Mouse (Mus musculus) heart, embryonic 10.5 days (tissue): Measurements from ENCODE around the gene Fbxw7. TPM values are rescaled to one million over a fixed set of nuclear protein-coding genes. Genes with fewer than 3 reads are reported as not detected.

Experiments
- DNase-seq: peaks from one replicate; pipeline ENCODE4 v3.0.0-alpha.2; 2017; ENCODE audit warnings: low spot score
- H3K27ac ChIP-seq: fragments of 300-500 bp; sonication (generic); 2 replicates; pipeline ENCODE4 v1.5.1; 2016; ENCODE audit warnings: mild to moderate bottlenecking
- H3K27me3 ChIP-seq: fragments of 300-500 bp; sonication (generic); 2 replicates; pipeline ENCODE4 v1.6.1; 2016; ENCODE audit warnings: mild to moderate bottlenecking; ENCODE audit not compliant: poor library complexity, insufficient read depth, severe bottlenecking
- H3K36me3 ChIP-seq: fragments of 300-500 bp; sonication (generic); 2 replicates; pipeline ENCODE4 v1.6.1; 2016; ENCODE audit warnings: mild to moderate bottlenecking, moderate library complexity
- H3K4me1 ChIP-seq: fragments of 300-500 bp; sonication (generic); 2 replicates; pipeline ENCODE4 v1.6.1; 2016; ENCODE audit warnings: mild to moderate bottlenecking
- H3K4me3 ChIP-seq: fragments of 300-500 bp; sonication (generic); 2 replicates; pipeline ENCODE4 v1.5.1; 2016; ENCODE audit warnings: mild to moderate bottlenecking, moderate library complexity
- H3K9me3 ChIP-seq: fragments of 300-500 bp; sonication (generic); 2 replicates; pipeline ENCODE4 v1.6.1; 2016; ENCODE audit warnings: mild to moderate bottlenecking, moderate library complexity
- WGBS: fragments of 180-500 bp; shearing (Covaris S2); methylation state at CpG from one replicate; pipeline ENCODE4 v1.1.7; 2016; 5-methylcytosine and 5-hydroxymethylcytosine counted together
- polyA plus RNA-seq: library from polyadenylated mRNA; unstranded; fragments of >200 nt; fragmentation: Nextera tagmentation; extraction: Ambion mirVana; gene quantifications from 2 replicates; pipeline ENCODE4 v1.2.1, GENCODE M21; 2016

Gene Fbxw7
- 6.3 and 7.9 TPM in 2 replicates for polyA plus RNA-seq

GRCm38 (mm10) chr3:84814762-84815381 is at the start of gene Fbxw7:
Gene Fbxw7, plus strand, starts transcription at chr3:84815268.
- WGBS, result under 1% methylated on average over 61 of the region's 76 CpGs
- no peak for DNase-seq
- Histone ChIP-seq H3K4me3 (peak within 1 kb of the TSS; percentile 97), H3K27ac (peak within 1 kb of the TSS; percentile 94), H3K9me3 (no peaks in the 10 kb centered on the region), H3K36me3 (peaks cover 3% of the 10 kb centered on the region; the same call in 1 of the 2 replicates), H3K27me3 (no peaks in the 10 kb centered on the region), H3K4me1 (peaks cover 24% of the 10 kb centered on the region)

GRCm38 (mm10) chr3:84768940-84769339 is 46.1 kb upstream of the Fbxw7 start:
- Histone ChIP-seq H3K27me3 (no peaks in the 10 kb centered on the region), H3K27ac (no peak overlapping the region), H3K36me3 (no peaks in the 10 kb centered on the region), H3K4me3 (no peak overlapping the region), H3K4me1 (no peaks in the 10 kb centered on the region), H3K9me3 (no peaks in the 10 kb centered on the region)
- 85% methylated on average over 4 of the region's 4 CpGs for WGBS
- DNase-seq, result no peak

- DNase-seq, result no peak
- H3K27ac ChIP-seq, result no peak overlapping the region
- H3K4me3 ChIP-seq, result no peak overlapping the region
- H3K36me3 ChIP-seq, result no peaks in the 10 kb centered on the region
- 69% methylated on average over 6 of the region's 6 CpGs for WGBS
- no peaks in the 10 kb centered on the region for H3K27me3 ChIP-seq
- no peaks in the 10 kb centered on the region for H3K9me3 ChIP-seq
- no peaks in the 10 kb centered on the region for H3K4me1 ChIP-seq
These were observed 45.7 kb upstream of the Fbxw7 start for GRCm38 (mm10) chr3:84769411-84769810.

GRCm38 (mm10) chr3:84770518-84770917 is 44.5 kb upstream of the Fbxw7 start:
- no peak for DNase-seq
- H3K36me3 ChIP-seq, result no peaks in the 10 kb centered on the region
- no peaks in the 10 kb centered on the region for H3K4me1 ChIP-seq
- WGBS, result 80% methylated on average over 6 of the region's 6 CpGs
- no peaks in the 10 kb centered on the region for H3K27me3 ChIP-seq
- H3K9me3 ChIP-seq, result no peaks in the 10 kb centered on the region
- H3K4me3 ChIP-seq, result no peak overlapping the region
- H3K27ac ChIP-seq, result no peak overlapping the region

GRCm38 (mm10) chr3:84771980-84772379 is 43.1 kb upstream of the Fbxw7 start:
- 24% methylated on average over 2 of the region's 2 CpGs for whole genome bisulfite sequencing
- DNase-seq, result peak; percentile 77
- H3K27ac ChIP-seq, result no peak overlapping the region

GRCm38 (mm10) chr3:84774246-84775066 is 40.6 kb upstream of the Fbxw7 start:
- WGBS, result 71% methylated on average over 8 of the region's 8 CpGs
- Histone ChIP-seq H3K4me1 (no peaks in the 10 kb centered on the region), H3K4me3 (no peak overlapping the region), H3K9me3 (no peaks in the 10 kb centered on the region), H3K27ac (no peak overlapping the region), H3K36me3 (no peaks in the 10 kb centered on the region), H3K27me3 (no peaks in the 10 kb centered on the region)
- DNase-seq, result no peak

More at GRCm38 (mm10) chr3:84771980-84772379, 43.1 kb upstream of the Fbxw7 start:
- no peaks in the 10 kb centered on the region for H3K27me3 ChIP-seq
- no peaks in the 10 kb centered on the region for H3K4me1 ChIP-seq
- H3K36me3 ChIP-seq, result no peaks in the 10 kb centered on the region
- H3K4me3 ChIP-seq, result no peak overlapping the region
- H3K9me3 ChIP-seq, result no peaks in the 10 kb centered on the region

GRCm38 (mm10) chr3:84775067-84775423 is 40.0 kb upstream of the Fbxw7 start:
- Histone ChIP-seq H3K36me3 (no peaks in the 10 kb centered on the region), H3K27ac (no peak overlapping the region), H3K9me3 (no peaks in the 10 kb centered on the region), H3K4me3 (no peak overlapping the region), H3K4me1 (no peaks in the 10 kb centered on the region), H3K27me3 (no peaks in the 10 kb centered on the region)
- WGBS, result 80% methylated on average over 6 of the region's 6 CpGs
- no peak for DNase-seq

- WGBS, result 75% methylated on average over 4 of the region's 4 CpGs
- no peaks in the 10 kb centered on the region for H3K27me3 ChIP-seq
- H3K4me1 ChIP-seq, result no peaks in the 10 kb centered on the region
- no peak for DNase-seq
- H3K36me3 ChIP-seq, result no peaks in the 10 kb centered on the region
- no peak overlapping the region for H3K27ac ChIP-seq
- H3K9me3 ChIP-seq, result no peaks in the 10 kb centered on the region
- H3K4me3 ChIP-seq, result no peak overlapping the region
These were observed 39.5 kb upstream of the Fbxw7 start for GRCm38 (mm10) chr3:84775577-84775976.

- H3K27me3 ChIP-seq, result no peaks in the 10 kb centered on the region
- no peaks in the 10 kb centered on the region for H3K36me3 ChIP-seq
- H3K4me1 ChIP-seq, result no peaks in the 10 kb centered on the region
- no peak overlapping the region for H3K4me3 ChIP-seq
- no peaks in the 10 kb centered on the region for H3K9me3 ChIP-seq
- WGBS, result 69% methylated on average over 1 of the region's 1 CpGs
- no peak for DNase-seq
- no peak overlapping the region for H3K27ac ChIP-seq
These were observed 39.0 kb upstream of the Fbxw7 start for GRCm38 (mm10) chr3:84776084-84776483.

- Histone ChIP-seq H3K4me3 (no peak overlapping the region), H3K27ac (no peak overlapping the region), H3K4me1 (no peaks in the 10 kb centered on the region), H3K36me3 (no peaks in the 10 kb centered on the region), H3K9me3 (no peaks in the 10 kb centered on the region; the same call in 1 of the 2 replicates), H3K27me3 (no peaks in the 10 kb centered on the region)
- WGBS, result 86% methylated on average over 4 of the region's 4 CpGs
- DNase-seq, result no peak
These were observed 27.2 kb upstream of the Fbxw7 start for GRCm38 (mm10) chr3:84787914-84788313.

- Histone ChIP-seq H3K27me3 (peaks cover 3% of the 10 kb centered on the region; the same call in 1 of the 2 replicates), H3K27ac (no peak overlapping the region)
- 29% methylated on average over 9 of the region's 9 CpGs for WGBS
These were observed 11.0 kb upstream of the Fbxw7 start for GRCm38 (mm10) chr3:84804036-84804435.

GRCm38 (mm10) chr3:84806206-84806605 is 8.9 kb upstream of the Fbxw7 start:
- 84% methylated on average over 2 of the region's 2 CpGs for WGBS
- Histone ChIP-seq H3K4me3 (no peak overlapping the region), H3K27me3 (peaks cover 3% of the 10 kb centered on the region; the same call in 1 of the 2 replicates), H3K9me3 (no peaks in the 10 kb centered on the region), H3K36me3 (no peaks in the 10 kb centered on the region), H3K4me1 (peaks cover 9% of the 10 kb centered on the region), H3K27ac (no peak overlapping the region)
- DNase-seq, result no peak

More at GRCm38 (mm10) chr3:84804036-84804435, 11.0 kb upstream of the Fbxw7 start:
- peaks cover 9% of the 10 kb centered on the region for H3K4me1 ChIP-seq
- H3K36me3 ChIP-seq, result no peaks in the 10 kb centered on the region
- no peak overlapping the region for H3K4me3 ChIP-seq
- H3K9me3 ChIP-seq, result no peaks in the 10 kb centered on the region
- no peak for DNase-seq

GRCm38 (mm10) chr3:84807826-84808225 is 7.2 kb upstream of the Fbxw7 start:
- peaks cover 3% of the 10 kb centered on the region; the same call in 1 of the 2 replicates for H3K27me3 ChIP-seq
- H3K4me1 ChIP-seq, result peaks cover 11% of the 10 kb centered on the region
- no peaks in the 10 kb centered on the region for H3K9me3 ChIP-seq
- WGBS, result 71% methylated on average over 3 of the region's 3 CpGs
- no peak overlapping the region for H3K4me3 ChIP-seq
- H3K36me3 ChIP-seq, result no peaks in the 10 kb centered on the region
- DNase-seq, result no peak
- H3K27ac ChIP-seq, result no peak overlapping the region
